Mouse (Mus musculus): Measurements from ENCODE around the gene Plpp3.
A peak's percentile ranks its signal among the peaks of the same experiment; 100 is the strongest.
"Not testable (repeated sequence)": the region's sequence is repeated elsewhere in the genome, so short reads cannot be mapped to it uniquely, and the experiment has no call there.

Gene Plpp3

DNA sequence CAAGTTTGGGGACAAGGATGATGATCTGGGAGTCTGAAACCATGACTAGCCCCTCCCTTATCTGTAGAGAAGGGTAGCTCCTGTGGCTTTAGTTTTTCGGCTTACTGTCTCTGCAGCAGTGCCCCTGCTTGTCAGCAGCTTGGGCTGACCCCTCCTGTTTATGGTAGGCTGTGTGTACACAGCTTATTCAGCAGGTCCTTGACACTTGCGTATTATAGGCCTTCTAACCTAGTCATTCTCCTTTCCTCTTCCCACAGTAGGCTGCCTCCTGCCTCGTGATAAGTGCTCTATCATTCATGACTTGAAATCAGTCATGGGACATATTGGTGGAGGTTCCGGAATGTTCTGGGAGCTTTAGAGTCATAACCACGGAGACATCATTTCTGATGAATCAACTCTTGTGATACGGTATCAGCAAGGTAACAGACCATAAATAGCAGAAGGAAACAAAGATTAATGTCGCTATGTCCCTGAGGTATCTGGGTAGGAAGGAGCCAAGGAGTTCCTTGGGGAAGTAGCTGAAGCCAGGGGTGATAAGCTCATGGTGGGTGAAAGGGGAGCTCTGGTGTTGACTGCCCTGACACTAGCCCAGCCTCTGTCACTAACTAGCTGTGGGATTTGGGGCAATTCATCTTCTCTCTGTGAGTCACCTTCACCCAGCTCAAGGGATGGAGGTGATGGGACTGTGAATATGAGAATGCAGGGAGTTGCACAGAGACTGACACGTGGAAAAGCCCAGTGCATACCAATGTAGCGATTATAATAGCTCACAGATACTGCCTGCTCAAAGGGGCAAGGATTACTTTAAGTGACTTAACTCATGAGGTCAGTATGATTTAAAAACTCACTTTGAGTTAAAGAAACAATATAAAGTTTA is 104.0 kb downstream of the Plpp3 start:
- DNase-seq (ENCODE audit: low spot score), result no peak

DNA sequence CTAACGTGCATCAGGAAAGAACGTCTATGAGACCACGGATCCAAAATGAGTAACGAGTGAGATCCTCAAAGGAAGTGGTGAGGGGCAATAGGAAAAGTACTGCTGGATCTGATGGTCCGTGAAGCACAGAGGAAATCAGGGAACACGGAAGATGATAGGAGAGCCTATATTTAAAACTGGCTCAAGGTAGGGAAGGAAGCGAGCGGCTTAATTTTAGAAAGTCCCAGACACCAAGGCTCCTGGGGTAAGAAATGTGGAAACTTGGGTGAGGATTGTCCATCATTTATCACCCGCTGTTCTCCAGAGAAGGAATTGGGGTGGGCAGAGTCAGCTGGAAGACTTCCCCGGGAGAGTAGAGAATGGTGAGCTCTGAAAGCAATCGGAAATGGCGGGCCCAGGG is 105.2 kb downstream of the Plpp3 start:
- DNase-seq (ENCODE audit: low spot score), result no peak

DNA sequence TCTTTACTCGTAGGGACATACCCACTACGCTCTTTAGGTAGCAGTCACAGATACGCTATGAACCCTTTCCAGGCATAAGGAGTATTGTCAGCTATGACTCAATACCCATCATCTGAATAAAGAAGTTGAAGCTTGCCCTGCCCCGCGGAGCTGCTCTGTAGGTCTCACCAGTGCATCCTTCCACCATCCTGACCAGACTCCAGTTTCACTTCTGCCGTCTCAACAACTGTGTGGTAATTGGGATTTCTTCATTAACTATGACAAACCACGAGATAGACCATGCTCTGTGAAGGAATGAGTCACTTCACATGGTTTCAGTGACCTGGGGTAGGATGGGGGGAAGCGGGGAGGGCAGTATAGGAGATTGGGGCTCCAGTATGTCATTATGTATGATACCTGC is 106.5 kb downstream of the Plpp3 start:
- DNase-seq (ENCODE audit: low spot score), result no peak

DNA sequence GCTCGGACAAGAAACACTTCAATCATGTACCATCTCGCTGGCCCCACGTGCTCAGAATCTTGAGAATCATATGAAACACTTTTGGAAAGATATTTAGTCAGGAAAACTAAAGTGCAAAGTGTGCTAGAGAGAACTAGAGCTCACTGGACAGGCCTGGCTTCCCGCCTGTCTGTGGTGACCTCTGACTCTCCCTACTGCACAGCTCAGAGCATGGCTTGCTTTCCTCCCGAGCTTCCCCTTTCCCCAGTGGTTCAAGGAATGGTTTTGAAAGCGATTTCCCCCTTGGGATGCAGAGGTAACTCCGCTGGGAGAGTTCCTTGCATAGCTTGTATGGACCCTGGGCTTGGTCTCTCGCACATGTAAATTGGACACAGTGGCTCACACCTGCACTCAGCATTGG is 107.9 kb downstream of the Plpp3 start:
- no peak for DNase-seq (ENCODE audit: low spot score)

DNA sequence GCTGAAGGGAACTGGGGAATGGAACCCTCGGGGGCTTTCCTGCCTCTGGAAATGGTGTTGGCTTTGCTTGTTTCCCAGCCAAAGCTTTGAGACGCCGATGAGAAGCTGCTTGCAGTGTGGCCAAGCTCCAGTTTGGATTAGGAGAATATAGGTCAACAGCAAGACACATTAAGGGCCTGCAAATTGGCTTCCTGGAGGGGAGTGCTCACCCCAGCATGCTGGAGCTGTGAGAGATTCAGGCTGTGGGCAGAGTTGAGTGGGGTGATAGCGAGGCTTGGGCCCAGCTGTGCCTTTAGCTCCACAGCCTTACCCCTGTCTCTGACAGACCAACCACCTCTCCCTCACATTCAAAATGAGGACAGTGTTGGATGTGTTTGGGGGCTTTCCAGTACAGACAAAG is 108.5 kb downstream of the Plpp3 start:
- DNase-seq (ENCODE audit: low spot score), result no peak

DNA sequence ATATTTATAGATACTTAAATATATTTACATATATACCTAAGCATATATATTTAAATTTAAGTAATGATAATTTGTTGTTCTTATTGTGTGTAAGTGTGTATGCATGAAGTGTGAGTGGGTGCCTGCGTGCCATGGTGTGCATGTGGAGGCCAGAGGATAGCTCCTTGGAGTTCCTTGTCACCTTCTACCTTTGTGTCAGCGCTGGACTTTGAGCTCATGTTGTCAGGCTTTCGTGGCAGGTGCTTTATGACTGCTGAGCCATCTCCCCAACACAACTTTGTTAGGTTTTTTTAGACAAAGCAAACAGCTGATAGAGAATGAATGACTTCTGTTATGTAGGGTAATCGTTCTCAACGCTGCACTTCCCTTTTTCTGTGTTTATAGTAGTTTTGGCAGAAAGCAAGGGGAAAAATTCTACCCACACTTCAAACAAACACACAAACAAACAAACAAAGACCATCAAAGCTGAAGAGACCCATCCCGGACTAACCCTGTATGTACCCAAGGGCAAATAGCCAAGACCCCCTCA is 111.1 kb downstream of the Plpp3 start:
- no peak for DNase-seq (ENCODE audit: low spot score)

DNA sequence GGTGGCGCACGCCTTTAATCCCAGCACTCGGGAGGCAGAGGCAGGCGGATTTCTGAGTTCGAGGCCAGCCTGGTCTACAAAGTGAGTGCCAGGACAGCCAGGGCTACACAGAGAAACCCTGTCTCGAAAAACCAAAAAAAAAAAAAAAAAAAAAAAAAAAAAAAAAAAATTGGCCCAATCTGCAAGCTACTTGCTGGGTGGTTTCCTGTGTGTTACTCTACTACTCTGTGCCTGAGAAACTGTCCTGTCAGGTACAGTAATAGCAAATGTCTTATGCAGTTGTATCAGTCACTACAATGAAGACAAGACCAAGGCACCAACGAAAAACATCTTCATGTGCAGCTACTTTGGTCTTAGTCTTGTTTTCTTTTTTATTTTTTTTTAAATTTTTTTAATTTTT is 112.3 kb downstream of the Plpp3 start:
- DNase-seq (ENCODE audit: low spot score), result not testable (repeated sequence)

DNA sequence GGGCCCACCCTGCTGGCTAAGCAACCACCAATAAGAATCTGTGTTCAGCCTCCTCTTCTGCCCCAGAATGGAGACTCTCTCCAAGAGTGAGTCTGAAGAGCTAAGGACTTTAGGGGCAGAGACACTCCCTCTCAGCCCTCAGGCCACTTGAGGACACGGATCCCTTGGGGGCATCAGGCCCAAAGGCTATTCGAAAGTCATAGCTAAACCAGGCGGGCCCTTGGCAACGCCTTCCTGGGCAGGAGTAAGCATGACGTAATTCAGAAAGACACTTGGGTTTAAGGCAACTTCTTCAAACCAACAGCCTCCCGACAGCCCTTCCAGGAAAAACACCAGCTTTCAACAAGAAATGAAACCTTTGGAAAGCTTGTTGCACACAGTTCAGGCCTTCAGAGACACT is 114.0 kb downstream of the Plpp3 start:
- DNase-seq (ENCODE audit: low spot score), result peak; percentile 17

DNA sequence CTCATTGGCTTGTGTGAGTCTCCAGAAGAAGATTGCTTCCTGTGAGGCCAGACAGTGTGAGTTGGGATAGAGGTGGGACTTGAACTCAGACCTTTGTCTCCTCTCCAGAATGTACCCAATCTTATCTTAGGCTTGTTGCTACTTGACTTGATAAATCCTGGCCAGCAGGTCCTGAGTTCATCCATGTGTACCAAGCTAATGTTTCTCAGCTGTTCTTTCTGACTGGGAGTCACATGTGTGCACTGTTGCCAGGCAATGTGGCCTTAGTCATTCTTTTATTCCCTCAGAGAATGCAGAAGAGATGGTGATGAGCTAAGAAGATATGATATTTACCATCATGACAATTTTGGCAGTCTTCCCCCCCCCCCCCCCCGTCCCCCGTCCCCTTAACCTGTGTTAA is 115.9 kb downstream of the Plpp3 start:
- no peak for DNase-seq (ENCODE audit: low spot score)

DNA sequence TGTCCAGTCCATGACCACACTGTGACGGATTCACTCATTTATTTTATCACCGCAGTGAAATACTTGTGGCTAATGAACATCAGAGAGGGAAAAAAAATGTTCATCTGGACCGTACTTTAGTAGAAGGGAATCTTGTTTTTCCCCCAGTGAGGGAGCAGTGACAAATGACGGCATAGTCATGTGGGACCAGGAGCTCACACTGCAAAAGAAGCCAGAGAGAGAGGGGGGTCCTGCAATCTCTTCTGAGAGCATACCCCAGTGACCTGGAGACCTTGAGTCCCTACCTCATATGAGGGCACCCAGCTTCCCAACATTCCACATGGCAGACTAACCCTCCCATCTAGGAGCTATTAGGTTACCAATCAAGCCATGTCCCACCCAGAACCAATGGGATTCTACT is 116.3 kb downstream of the Plpp3 start:
- no peak for DNase-seq (ENCODE audit: low spot score)

DNA sequence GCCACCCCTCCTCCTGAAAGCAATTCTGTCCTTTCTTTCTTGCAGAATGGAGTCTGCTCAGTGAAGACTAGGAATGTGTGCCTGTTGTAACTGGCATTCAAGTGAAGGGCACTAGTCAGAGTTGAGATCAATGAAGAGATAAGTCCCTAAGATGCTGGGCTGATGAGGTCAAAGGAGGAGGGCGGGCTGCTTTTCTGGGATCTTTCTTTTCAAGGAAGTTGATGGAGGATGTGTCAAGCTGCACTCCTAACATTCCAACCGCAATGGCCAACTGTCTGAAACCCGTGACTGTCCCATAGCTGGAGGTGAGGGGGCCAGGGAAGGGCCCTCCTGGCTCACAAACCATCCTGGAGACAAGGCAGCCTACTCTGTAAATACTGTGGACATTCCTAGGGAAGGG is 118.5 kb downstream of the Plpp3 start:
- no peak for DNase-seq (ENCODE audit: low spot score)

DNA sequence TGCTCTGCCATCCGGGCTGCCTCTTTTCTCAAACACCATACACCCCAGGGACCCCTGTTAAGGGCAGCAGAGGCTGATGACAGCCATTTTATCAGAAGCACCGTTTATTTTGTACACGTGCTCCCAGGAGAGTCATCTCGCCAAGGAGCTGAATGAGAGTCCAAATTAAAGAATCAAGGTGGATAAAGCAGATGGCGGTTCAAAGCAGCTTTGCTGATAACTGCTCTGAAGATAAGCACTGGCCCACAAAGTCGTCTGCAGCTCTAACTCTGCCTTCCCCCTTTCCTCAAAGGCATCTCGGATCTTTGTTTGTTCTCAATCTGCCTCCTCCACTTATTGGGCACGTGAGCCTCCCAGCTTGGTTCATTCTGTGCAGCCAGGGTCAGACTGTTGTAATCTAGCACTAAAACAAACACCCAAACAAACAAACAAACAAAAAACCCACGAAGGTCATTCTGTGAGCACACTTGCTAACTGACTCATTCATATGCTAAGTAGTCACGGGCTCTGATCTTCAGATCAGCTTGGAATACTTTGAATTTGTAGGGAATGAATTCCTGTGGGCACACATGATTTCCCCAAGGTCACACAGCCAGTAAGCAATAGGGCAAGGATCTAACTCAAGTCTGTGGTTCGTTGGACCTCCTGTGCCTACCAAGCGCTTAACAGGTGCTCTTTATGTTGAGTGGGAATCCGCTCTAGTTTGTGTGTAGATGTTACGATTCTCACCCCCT is 119.1 kb downstream of the Plpp3 start:
- DNase-seq (ENCODE audit: low spot score), result no peak

DNA sequence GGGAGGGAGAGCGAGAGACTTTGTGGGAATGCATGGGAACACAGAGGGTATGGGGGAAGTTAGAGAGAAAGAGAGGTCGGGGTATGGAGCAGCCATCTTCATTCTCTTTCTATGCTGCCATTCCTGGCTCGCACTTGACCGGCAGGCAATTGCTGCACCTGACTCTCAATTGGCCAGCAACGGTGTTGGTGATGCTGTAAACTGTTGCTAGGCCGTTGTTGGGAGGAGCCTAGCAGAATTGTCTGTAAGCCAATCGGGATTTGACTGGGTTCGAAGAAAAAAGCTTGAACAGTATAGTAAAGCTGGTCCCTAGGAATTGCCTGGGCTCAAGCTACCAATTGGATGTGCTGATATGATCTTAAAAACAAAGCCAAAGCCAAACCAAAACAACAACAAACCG is 121.0 kb downstream of the Plpp3 start:
- DNase-seq (ENCODE audit: low spot score), result no peak

DNA sequence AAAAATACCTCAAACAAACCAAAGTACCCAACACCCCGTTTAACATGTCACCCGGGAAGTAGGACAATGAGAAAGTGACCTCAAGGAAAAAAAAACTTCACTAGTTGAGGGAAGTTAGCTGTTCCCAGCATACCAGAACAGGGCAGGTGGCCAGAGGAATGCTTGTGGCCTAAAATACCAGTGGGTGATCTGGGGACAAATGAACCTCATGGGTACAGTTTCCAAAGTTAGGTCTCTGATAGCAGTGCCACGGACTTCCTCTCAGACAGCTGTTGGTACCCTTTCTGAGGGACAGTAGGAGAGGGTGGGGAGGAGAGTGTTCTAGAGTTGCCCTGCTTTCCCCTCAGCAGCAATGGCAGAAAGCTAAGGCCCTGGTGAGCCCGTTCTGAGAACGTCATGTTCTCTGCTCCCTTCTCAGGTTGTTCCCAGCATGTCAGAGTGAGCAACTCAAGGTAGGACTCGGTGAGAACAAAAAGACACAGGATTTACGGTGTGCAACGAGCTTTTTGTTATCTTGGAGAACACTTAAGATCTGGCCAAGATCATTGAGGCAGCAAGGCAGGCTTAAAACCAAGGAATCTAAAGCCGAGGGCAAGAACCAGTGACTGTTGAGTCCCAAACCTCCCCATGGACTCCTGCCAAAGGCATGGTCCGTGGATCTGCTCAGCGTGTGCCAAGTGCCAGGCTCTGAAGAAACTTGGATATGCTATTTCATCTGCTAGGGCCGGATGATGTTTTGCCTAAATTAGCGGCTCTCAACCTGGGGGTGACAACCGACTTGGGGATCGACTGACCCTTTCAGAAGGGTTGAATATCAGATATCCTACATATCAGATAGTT is 121.6 kb downstream of the Plpp3 start:
- DNase-seq (ENCODE audit: low spot score), result no peak

DNA sequence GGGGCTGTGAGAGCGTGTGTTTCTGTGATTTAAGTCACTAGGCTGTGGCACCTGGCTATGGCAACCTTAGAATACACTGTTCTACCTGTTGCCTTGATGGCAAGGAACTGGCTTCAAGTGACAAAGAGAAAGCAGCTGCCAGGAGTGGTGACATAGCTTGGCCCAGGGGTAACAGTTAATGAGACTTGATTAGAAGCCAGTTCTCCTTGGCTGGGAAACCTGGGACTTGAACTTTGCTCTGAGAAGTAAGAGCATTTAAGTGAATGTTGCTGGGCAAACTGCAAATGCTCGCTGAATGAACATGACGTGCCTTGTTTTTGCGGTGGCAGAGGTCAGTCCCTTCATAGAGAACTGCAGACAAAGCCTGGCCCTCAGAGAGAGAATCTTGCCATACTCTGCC is 122.7 kb downstream of the Plpp3 start:
- no peak for DNase-seq (ENCODE audit: low spot score)

DNA sequence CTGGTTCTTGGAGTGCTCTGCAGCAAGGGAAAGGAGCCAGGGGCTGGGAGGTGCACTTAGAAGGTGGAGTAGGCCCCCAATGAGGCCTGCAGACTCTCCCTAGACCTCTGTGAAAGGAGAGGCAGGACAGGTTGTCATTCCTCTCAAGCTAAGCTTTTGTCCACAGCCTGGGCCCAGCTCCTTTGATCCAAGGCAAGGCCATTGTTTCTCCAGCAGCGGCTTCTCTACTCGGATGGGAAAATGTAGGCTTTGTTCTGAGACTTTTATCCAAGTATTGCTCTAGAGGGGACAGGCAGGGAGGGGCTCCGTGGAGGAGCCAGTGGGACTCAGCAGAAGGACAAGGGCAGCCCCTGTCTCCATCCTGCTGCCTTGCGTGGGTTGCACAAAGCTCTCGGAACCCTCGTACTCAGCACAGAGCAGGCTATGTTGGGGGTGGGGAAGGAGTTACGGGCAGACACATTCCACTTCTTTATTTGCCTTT is 124.6 kb downstream of the Plpp3 start:
- no peak for DNase-seq (ENCODE audit: low spot score)

Measured in ovary, postnatal 36 days (tissue).